Comparison of ENCODE assay signal across 20 mouse cellular contexts in genomic region chr11:79281396-79281795, GRCm38 (mm10). TPM values are rescaled to one million over a fixed set of nuclear protein-coding genes. Genes with fewer than 3 reads are reported as not detected.
DNase-seq lines count a peak whose midpoint lies in the region.
"Had no signal": no experiment of that assay in that cellular context is flagged by ENCODE, and none has a peak within 500 bp of the region (broad histone marks: within the 10 kb centered on the region; RNA-seq: fewer than 3 reads in every experiment).

No protein-coding gene starts in this region.

- WGBS in limb, embryonic 10.5 days = 76% methylated on average over 5 of the region's 5 CpGs

- peaks cover 23% of the 10 kb centered on the region; the same call in 1 of the 2 replicates for H3K4me1 ChIP-seq in limb, embryonic 10.5 days

- H3K36me3 ChIP-seq in limb, embryonic 10.5 days = no peaks in the 10 kb centered on the region
- H3K36me3 ChIP-seq: embryonic facial prominence, embryonic 13.5 days; limb, embryonic 15.5 days had no signal

- peak overlapping the region; percentile 51; the same call in 1 of the 2 replicates for H3K27ac ChIP-seq in limb, embryonic 10.5 days

- no peaks in the 10 kb centered on the region for H3K9me3 ChIP-seq in limb, embryonic 10.5 days (replicated peaks)

- peak; percentile 50 for DNase-seq in adrenal gland, postnatal 14 days
- no peak for DNase-seq in adrenal gland, adult 8-10 months
- DNase-seq in kidney, postnatal 25 days = peak; percentile 43 to 48
- no peak for DNase-seq in kidney, adult 9 months
- DNase-seq in heart, adult 8-10 months (ENCODE audit: low spot score) = peak; percentile 29
- DNase-seq in limb, embryonic 10.5 days (ENCODE audit: low spot score) = no peak
- no peak for DNase-seq in retina, postnatal 1 day
- DNase-seq in spleen, adult 12 weeks (ENCODE audit: low spot score) = no peak
- DNase-seq: cerebellum, adult 8-10 months; gastrocnemius, postnatal 36 days; kidney, adult 18-20 months; lung, postnatal 36 days; right cerebral cortex, postnatal 14 days had no signal

- H3K4me3 ChIP-seq in limb, embryonic 10.5 days = no peak overlapping the region
- H3K4me3 ChIP-seq: embryonic facial prominence, embryonic 13.5 days; limb, embryonic 15.5 days had no signal

- H3K27me3 ChIP-seq in limb, embryonic 10.5 days (ENCODE audit: low read depth, poor library complexity, severe bottlenecking) = no peaks in the 10 kb centered on the region
- H3K27me3 ChIP-seq: embryonic facial prominence, embryonic 13.5 days; limb, embryonic 15.5 days had no signal

RNA-seq across cellular contexts. Expression of gene Gm9964, which starts 15.3 kb away (rescaled TPM):
- not detected in 2 replicates for total RNA-seq in adrenal gland, postnatal 14 days (2021)
- not detected for total RNA-seq in adrenal gland, adult 8-10 months (2022)
- not detected for total RNA-seq in heart, adult 8-10 months (2022)
- not detected in 2 replicates for polyA plus RNA-seq in limb, embryonic 10.5 days (2016; fragmentation: Nextera tagmentation; extraction: Ambion mirVana)
- total RNA-seq: gastrocnemius, postnatal 36 days had no signal
- polyA plus RNA-seq: activated CD4-positive, CD25-positive, alpha-beta regulatory T cell, adult 4 months; cortical plate, adult 2 months; embryonic facial prominence, embryonic 13.5 days; hindbrain, embryonic 11.5 days; limb, embryonic 15.5 days; midbrain, embryonic 11.5 days; urinary bladder, adult 2 months had no signal

RNA-seq across cellular contexts. Expression of gene Wsb1, which starts 26.9 kb away (rescaled TPM):
- 51.7 and 56.0 TPM in 2 replicates for total RNA-seq in adrenal gland, postnatal 14 days (2021)
- 10 to 100 TPM; 37.7 to 96.3 (median 62.2) TPM for total RNA-seq in adrenal gland, adult 8-10 months (2022)
- total RNA-seq in heart, adult 8-10 months (2022) = 10 to 100 TPM in 3 of 4 experiments, 1 to 10 TPM in 1; 9.5 to 13.5 (median 12.3) TPM
- polyA plus RNA-seq in limb, embryonic 10.5 days (2016; fragmentation: Nextera tagmentation; extraction: Ambion mirVana) = 196 and 306 TPM in 2 replicates

RNA-seq across cellular contexts. Expression of gene Nf1, which starts 58.1 kb away (rescaled TPM):
- total RNA-seq in adrenal gland, postnatal 14 days (2021) = 58.9 and 62.3 TPM in 2 replicates
- 10 to 100 TPM; 62.4 to 91.7 (median 77.9) TPM for total RNA-seq in adrenal gland, adult 8-10 months (2022)
- 10 to 100 TPM; 25.2 to 31.6 (median 29.9) TPM for total RNA-seq in heart, adult 8-10 months (2022)
- polyA plus RNA-seq in limb, embryonic 10.5 days (2016; fragmentation: Nextera tagmentation; extraction: Ambion mirVana) = 6.5 and 7.6 TPM in 2 replicates

Comparison
In these comparisons a context has a peak if more than half of its experiments do, and no peak if none do; other contexts are left out.
1. DNase-seq: peak in adrenal gland, postnatal 14 days (single experiment), kidney, postnatal 25 days (2 of 2) and heart, adult 8-10 months (single experiment); none in adrenal gland, adult 8-10 months (single experiment), kidney, adult 9 months (single experiment), limb, embryonic 10.5 days (single experiment), retina, postnatal 1 day (single experiment) and spleen, adult 12 weeks (single experiment).